Mouse (Mus musculus) neural tube, embryonic 12.5 days (tissue): Measurements from ENCODE around the gene Tex45. TPM values are rescaled to one million over a fixed set of nuclear protein-coding genes. Genes with fewer than 3 reads are reported as not detected.

ENCODE experiments used
- ATAC-seq: fragments of 200-750 bp; cut with Nextera tagmentation; 2 replicates; pipeline ENCODE4 v1.8.0; 2017; ENCODE audit warnings: low read depth, mild to moderate bottlenecking, moderate TSS enrichment, moderate library complexity; ENCODE audit not compliant: low FRiP score
- H3K27ac ChIP-seq: fragments of 300-500 bp; sonication (generic); 2 replicates; pipeline ENCODE4 v1.5.1; 2016
- H3K27me3 ChIP-seq: fragments of 300-500 bp; sonication (generic); replicated peaks from 2 replicates; pipeline ENCODE4 v1.6.1; 2016; ENCODE audit warnings: mild to moderate bottlenecking
- H3K36me3 ChIP-seq: fragments of 300-500 bp; sonication (generic); 2 replicates; pipeline ENCODE4 v1.6.1; 2016; ENCODE audit warnings: mild to moderate bottlenecking
- H3K4me1 ChIP-seq: fragments of 300-500 bp; sonication (generic); 2 replicates; pipeline ENCODE4 v1.6.1; 2016
- H3K4me2 ChIP-seq: fragments of 300-500 bp; sonication (generic); replicated peaks from 2 replicates; pipeline ENCODE4 v1.6.1; 2016; ENCODE audit warnings: mild to moderate bottlenecking
- H3K4me3 ChIP-seq: fragments of 300-500 bp; sonication (generic); 2 replicates; pipeline ENCODE4 v1.5.1; 2016
- H3K9ac ChIP-seq: fragments of 300-500 bp; sonication (generic); 2 replicates; pipeline ENCODE4 v1.6.1; 2016; ENCODE audit warnings: mild to moderate bottlenecking
- H3K9me3 ChIP-seq: fragments of 300-500 bp; sonication (generic); 2 replicates; pipeline ENCODE4 v1.6.1; 2016; ENCODE audit warnings: mild to moderate bottlenecking
- WGBS: fragments of 180-500 bp; shearing (Covaris S2); methylation state at CpG from one replicate; pipeline ENCODE4 v1.1.7; 2016; 5-methylcytosine and 5-hydroxymethylcytosine counted together
- polyA plus RNA-seq: library from polyadenylated mRNA; unstranded; fragments of >200 nt; fragmentation: Nextera tagmentation; extraction: Ambion mirVana; gene quantifications from 2 replicates; pipeline ENCODE4 v1.2.1, GENCODE M21; 2016

The Tex45 gene
- polyA plus RNA-seq, result 0.22 TPM in 1 of 2 replicates, not detected in the other

GRCm38 (mm10) chr8:3470562-3470961 lies at the start of gene Tex45:
Gene Tex45, plus strand, starts transcription at chr8:3470862.
- no peak within 1 kb of the TSS for H3K27ac ChIP-seq
- no peaks in the 10 kb centered on the region for H3K9me3 ChIP-seq
- H3K9ac ChIP-seq, result no peak within 1 kb of the TSS
- no peak within 1 kb of the TSS for H3K4me3 ChIP-seq
- no peak within 1 kb of the TSS for H3K4me2 ChIP-seq
- peaks cover 5% of the 10 kb centered on the region; the same call in 1 of the 2 replicates for H3K4me1 ChIP-seq
- no peaks in the 10 kb centered on the region for H3K36me3 ChIP-seq
- no peak for ATAC-seq
- H3K27me3 ChIP-seq, result peaks cover 2% of the 10 kb centered on the region; the same call in 1 of the 2 replicates

- no peak overlapping the region for H3K27ac ChIP-seq
- no peak overlapping the region for H3K9ac ChIP-seq
- peaks cover 24% of the 10 kb centered on the region for H3K4me1 ChIP-seq
- no peak overlapping the region for H3K4me2 ChIP-seq
- no peak for ATAC-seq
- WGBS, result 91% methylated on average over 5 of the region's 5 CpGs
- H3K27me3 ChIP-seq, result no peaks in the 10 kb centered on the region
- no peaks in the 10 kb centered on the region for H3K36me3 ChIP-seq
- no peaks in the 10 kb centered on the region for H3K9me3 ChIP-seq
- H3K4me3 ChIP-seq, result no peak overlapping the region
Observed at GRCm38 (mm10) chr8:3421507-3421906, 49.2 kb upstream of the Tex45 start.

GRCm38 (mm10) chr8:3425217-3425616 lies 45.4 kb upstream of the Tex45 start:
- no peak for ATAC-seq
- no peak overlapping the region for H3K4me2 ChIP-seq
- H3K4me1 ChIP-seq, result peaks cover 3% of the 10 kb centered on the region; the same call in 1 of the 2 replicates
- no peak overlapping the region for H3K27ac ChIP-seq
- H3K9me3 ChIP-seq, result no peaks in the 10 kb centered on the region
- no peak overlapping the region for H3K4me3 ChIP-seq
- peaks cover 19% of the 10 kb centered on the region for H3K36me3 ChIP-seq
- no peak overlapping the region for H3K9ac ChIP-seq
- H3K27me3 ChIP-seq, result no peaks in the 10 kb centered on the region
- 94% methylated on average over 5 of the region's 5 CpGs for WGBS

- WGBS, result 88% methylated on average over 3 of the region's 3 CpGs
- Histone ChIP-seq H3K4me3 (no peak overlapping the region), H3K36me3 (peaks cover 28% of the 10 kb centered on the region), H3K27me3 (no peaks in the 10 kb centered on the region), H3K4me2 (no peak overlapping the region), H3K4me1 (no peaks in the 10 kb centered on the region), H3K27ac (no peak overlapping the region), H3K9me3 (no peaks in the 10 kb centered on the region), H3K9ac (no peak overlapping the region)
- no peak for ATAC-seq
Observed at GRCm38 (mm10) chr8:3426211-3426610, 44.5 kb upstream of the Tex45 start.

GRCm38 (mm10) chr8:3428426-3428825 lies 42.2 kb upstream of the Tex45 start:
- no peak overlapping the region for H3K4me2 ChIP-seq
- no peaks in the 10 kb centered on the region for H3K9me3 ChIP-seq
- no peaks in the 10 kb centered on the region for H3K27me3 ChIP-seq
- H3K4me1 ChIP-seq, result no peaks in the 10 kb centered on the region
- H3K36me3 ChIP-seq, result peaks cover 49% of the 10 kb centered on the region
- ATAC-seq, result no peak
- H3K4me3 ChIP-seq, result no peak overlapping the region
- no peak overlapping the region for H3K9ac ChIP-seq
- no peak overlapping the region for H3K27ac ChIP-seq
- WGBS, result 88% methylated on average over 2 of the region's 2 CpGs

GRCm38 (mm10) chr8:3429966-3430365 lies 40.7 kb upstream of the Tex45 start:
- H3K27me3 ChIP-seq, result no peaks in the 10 kb centered on the region
- H3K9ac ChIP-seq, result no peak overlapping the region
- no peak overlapping the region for H3K4me3 ChIP-seq
- H3K9me3 ChIP-seq, result no peaks in the 10 kb centered on the region
- H3K4me2 ChIP-seq, result no peak overlapping the region
- no peaks in the 10 kb centered on the region for H3K4me1 ChIP-seq
- H3K36me3 ChIP-seq, result peaks cover 58% of the 10 kb centered on the region
- 85% methylated on average over 2 of the region's 2 CpGs for WGBS
- H3K27ac ChIP-seq, result no peak overlapping the region
- no peak for ATAC-seq

- H3K4me3 ChIP-seq, result no peak overlapping the region
Observed at GRCm38 (mm10) chr8:3431113-3431512, 39.5 kb upstream of the Tex45 start.

GRCm38 (mm10) chr8:3436492-3436891 lies 34.2 kb upstream of the Tex45 start:
- ATAC-seq, result no peak
- H3K9me3 ChIP-seq, result no peaks in the 10 kb centered on the region
- peaks cover 86% of the 10 kb centered on the region for H3K36me3 ChIP-seq

More at GRCm38 (mm10) chr8:3431113-3431512, 39.5 kb upstream of the Tex45 start:
- Histone ChIP-seq H3K9me3 (no peaks in the 10 kb centered on the region), H3K36me3 (peaks cover 66% of the 10 kb centered on the region), H3K27ac (no peak overlapping the region), H3K4me1 (no peaks in the 10 kb centered on the region), H3K27me3 (no peaks in the 10 kb centered on the region), H3K4me2 (no peak overlapping the region), H3K9ac (no peak overlapping the region)
- no peak for ATAC-seq
- 92% methylated on average over 3 of the region's 3 CpGs for WGBS

GRCm38 (mm10) chr8:3439510-3439909 lies 31.2 kb upstream of the Tex45 start:
- Histone ChIP-seq H3K27ac (no peak overlapping the region), H3K4me2 (no peak overlapping the region), H3K36me3 (peaks cover 73% of the 10 kb centered on the region), H3K27me3 (no peaks in the 10 kb centered on the region), H3K4me1 (no peaks in the 10 kb centered on the region), H3K9me3 (no peaks in the 10 kb centered on the region), H3K9ac (no peak overlapping the region), H3K4me3 (no peak overlapping the region)
- no peak for ATAC-seq
- 80% methylated on average over 12 of the region's 12 CpGs for WGBS

More at GRCm38 (mm10) chr8:3436492-3436891, 34.2 kb upstream of the Tex45 start:
- H3K9ac ChIP-seq, result no peak overlapping the region
- no peak overlapping the region for H3K4me3 ChIP-seq
- no peaks in the 10 kb centered on the region for H3K4me1 ChIP-seq
- no peaks in the 10 kb centered on the region for H3K27me3 ChIP-seq
- H3K4me2 ChIP-seq, result no peak overlapping the region
- WGBS, result 87% methylated on average over 5 of the region's 6 CpGs
- H3K27ac ChIP-seq, result no peak overlapping the region

- ATAC-seq, result no peak
- H3K9me3 ChIP-seq, result no peaks in the 10 kb centered on the region
- H3K4me3 ChIP-seq, result no peak overlapping the region
- peaks cover 88% of the 10 kb centered on the region for H3K36me3 ChIP-seq
- H3K4me1 ChIP-seq, result no peaks in the 10 kb centered on the region
- no peak overlapping the region for H3K4me2 ChIP-seq
- H3K9ac ChIP-seq, result no peak overlapping the region
- 94% methylated on average over 2 of the region's 2 CpGs for WGBS
- no peak overlapping the region for H3K27ac ChIP-seq
- H3K27me3 ChIP-seq, result no peaks in the 10 kb centered on the region
Observed at GRCm38 (mm10) chr8:3449226-3449625, 21.4 kb upstream of the Tex45 start.

- H3K4me3 ChIP-seq, result no peak overlapping the region
- no peak overlapping the region for H3K4me2 ChIP-seq
- H3K36me3 ChIP-seq, result peaks cover 93% of the 10 kb centered on the region
- no peaks in the 10 kb centered on the region for H3K27me3 ChIP-seq
- H3K4me1 ChIP-seq, result no peaks in the 10 kb centered on the region
- H3K9ac ChIP-seq, result no peak overlapping the region
- ATAC-seq, result peak; percentile 45; the same call in 1 of the 2 replicates
- H3K9me3 ChIP-seq, result no peaks in the 10 kb centered on the region
- 37% methylated on average over 5 of the region's 5 CpGs for WGBS
- no peak overlapping the region for H3K27ac ChIP-seq
Observed at GRCm38 (mm10) chr8:3450670-3451069, 20.0 kb upstream of the Tex45 start.

- H3K4me2 ChIP-seq, result no peak overlapping the region
- no peak for ATAC-seq
Observed at GRCm38 (mm10) chr8:3451992-3452391, 18.7 kb upstream of the Tex45 start.

GRCm38 (mm10) chr8:3463248-3463647 lies 7.4 kb upstream of the Tex45 start:
- Histone ChIP-seq H3K9me3 (no peaks in the 10 kb centered on the region), H3K27me3 (no peaks in the 10 kb centered on the region), H3K4me1 (peaks cover 5% of the 10 kb centered on the region; the same call in 1 of the 2 replicates), H3K4me3 (no peak overlapping the region), H3K4me2 (no peak overlapping the region), H3K36me3 (peaks cover 3% of the 10 kb centered on the region), H3K9ac (no peak overlapping the region), H3K27ac (no peak overlapping the region)
- WGBS, result 88% methylated on average over 2 of the region's 2 CpGs
- ATAC-seq, result no peak

More at GRCm38 (mm10) chr8:3451992-3452391, 18.7 kb upstream of the Tex45 start:
- Histone ChIP-seq H3K4me3 (no peak overlapping the region), H3K4me1 (no peaks in the 10 kb centered on the region), H3K36me3 (peaks cover 98% of the 10 kb centered on the region), H3K9ac (no peak overlapping the region), H3K27me3 (no peaks in the 10 kb centered on the region), H3K9me3 (no peaks in the 10 kb centered on the region), H3K27ac (no peak overlapping the region)
- WGBS, result 97% methylated on average over 25 of the region's 25 CpGs
